Mouse (Mus musculus) 3T3-L1 (cell line): ENCODE measurements around the gene Olfr316.

Source experiments
- DNase-seq: peaks from one replicate; pipeline ENCODE4 v3.0.0-alpha.2; 2015; ENCODE audit warnings: low read depth, low spot score

The Olfr316 gene

DNA sequence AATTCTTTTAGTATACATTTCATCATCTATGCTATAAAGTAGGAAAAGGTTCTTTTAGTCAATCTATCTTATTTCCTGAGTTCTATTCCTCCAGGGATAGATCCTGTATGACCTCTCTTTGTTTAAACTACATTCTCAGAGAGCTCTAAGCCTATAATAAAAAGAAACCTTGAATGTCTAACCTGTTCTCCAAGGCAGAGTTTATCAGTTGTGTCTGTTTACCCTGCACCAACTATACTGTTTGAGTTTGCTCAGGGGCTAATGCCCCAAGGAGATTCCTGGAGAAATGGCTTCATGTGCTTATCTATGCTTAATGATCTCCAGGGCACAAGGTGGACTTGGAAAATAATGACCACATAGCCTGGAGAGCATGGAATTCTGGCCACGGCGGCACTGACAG is 51.9 kb downstream of the Olfr316 start:
- DNase-seq, result no peak
